Mouse (Mus musculus): ENCODE data around the gene Rab11a. TPM values are rescaled to one million over a fixed set of nuclear protein-coding genes. Genes with fewer than 3 reads are reported as not detected.
A peak's percentile ranks its signal among the peaks of the same experiment; 100 is the strongest.

The Rab11a gene
- 441 and 466 TPM in 2 replicates for polyA plus RNA-seq (2015; fragmentation: Nextera tagmentation; extraction: Ambion mirVana)

DNA sequence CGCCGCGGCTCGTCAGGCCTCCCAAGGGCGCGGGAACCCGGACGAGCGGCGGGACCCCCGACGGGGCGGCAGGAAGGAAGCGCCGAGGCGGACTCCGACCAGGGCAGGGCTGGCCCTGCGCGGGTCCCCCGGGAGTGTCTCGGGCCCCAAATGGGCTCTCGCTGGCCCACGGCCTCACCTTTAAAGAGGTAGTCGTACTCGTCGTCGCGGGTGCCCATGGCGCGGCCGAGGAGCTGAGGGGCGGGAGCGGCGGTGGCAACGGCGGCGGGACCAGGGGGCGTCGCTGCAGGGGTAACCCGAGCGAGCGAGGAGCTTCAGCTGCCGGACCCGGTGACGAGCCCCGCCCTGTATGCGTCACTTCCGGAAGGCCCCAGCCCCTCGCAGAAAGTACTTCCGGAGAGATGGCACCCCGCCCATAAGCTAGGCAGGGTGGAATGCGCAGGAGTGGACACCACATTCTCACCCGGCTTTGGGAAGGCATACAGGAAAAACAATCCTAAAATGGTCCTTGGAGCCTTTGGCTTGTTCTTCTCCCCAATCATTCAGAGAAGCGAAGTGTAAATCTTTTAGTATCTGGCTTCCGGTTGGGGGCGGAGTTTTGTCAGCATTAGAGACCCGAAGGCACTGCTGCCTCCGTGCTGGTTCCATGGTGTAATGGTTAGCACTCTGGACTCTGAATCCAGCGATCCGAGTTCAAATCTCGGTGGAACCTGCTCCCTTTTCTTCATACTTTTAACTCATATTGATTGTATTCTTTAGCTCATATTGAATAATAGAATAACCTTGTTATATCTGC, at the start of gene Rab11a:
Gene Rab11a, minus strand, starts transcription at position 353 of the 796 bp plus-strand sequence.
- H3K27me3 ChIP-seq (replicated peaks; ENCODE audit: control insufficient read depth, insufficient read depth, low read length), result no peaks in the 10 kb centered on the region
- peak within 1 kb of the TSS; percentile 99 for H3K4me3 ChIP-seq (ENCODE audit: low read length)
- under 1% methylated on average over 60 of the region's 61 CpGs for WGBS
- ATAC-seq, result peak; percentile 97
- H3K9ac ChIP-seq (ENCODE audit: low read depth, low read length), result peak within 1 kb of the TSS; percentile 93
- H3K36me3 ChIP-seq (ENCODE audit: control insufficient read depth, insufficient read depth, low read length), result no peaks in the 10 kb centered on the region
- peak within 1 kb of the TSS; percentile 96 for H3K27ac ChIP-seq (ENCODE audit: low read depth, low read length)
- no peaks in the 10 kb centered on the region for H3K9me3 ChIP-seq (ENCODE audit: control insufficient read depth, low read length)
- H3K4me2 ChIP-seq (ENCODE audit: low read length), result peak within 1 kb of the TSS; percentile 74
- H3K4me1 ChIP-seq (ENCODE audit: control insufficient read depth, insufficient read depth, low read depth, low read length), result peaks cover 9% of the 10 kb centered on the region

DNA sequence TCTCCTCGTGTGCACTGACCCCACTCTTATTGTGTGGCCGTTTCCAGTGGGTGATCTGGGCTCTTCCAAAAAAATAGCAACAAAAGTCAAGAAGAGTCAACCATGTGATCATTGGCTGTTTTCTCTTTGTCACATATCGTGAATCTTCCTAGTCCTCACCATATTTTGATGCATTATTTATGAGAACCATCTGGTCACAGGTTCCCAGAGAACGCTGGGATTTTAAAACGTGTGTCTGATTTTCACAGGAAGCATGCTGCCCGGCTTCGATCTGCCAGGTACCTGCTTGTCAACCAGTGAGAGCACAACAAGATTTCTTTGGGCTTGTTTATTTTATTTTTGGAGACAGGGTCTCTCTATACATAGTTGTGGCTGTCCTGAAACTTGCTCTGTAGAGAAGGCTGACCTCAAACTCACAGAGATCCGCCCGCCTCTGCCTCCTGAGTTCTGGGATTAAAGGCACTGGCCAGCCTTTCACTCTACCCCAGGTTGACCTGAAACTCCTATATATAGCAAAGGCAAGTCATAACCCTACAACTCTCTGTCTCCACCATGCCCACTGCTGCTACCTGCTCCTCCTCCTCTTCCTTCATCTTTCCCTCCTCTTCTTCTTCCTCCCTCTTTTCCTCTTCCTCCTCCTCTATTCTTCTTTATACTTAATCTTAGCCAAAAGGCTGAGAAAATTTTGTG, 48.8 kb upstream of the Rab11a start:
- no peaks in the 10 kb centered on the region for H3K9me3 ChIP-seq (ENCODE audit: control insufficient read depth, low read length)
- no peak overlapping the region for H3K4me3 ChIP-seq (ENCODE audit: low read length)
- H3K27me3 ChIP-seq (replicated peaks; ENCODE audit: control insufficient read depth, insufficient read depth, low read length), result no peaks in the 10 kb centered on the region
- H3K27ac ChIP-seq (ENCODE audit: low read depth, low read length), result no peak overlapping the region
- ATAC-seq, result no peak
- WGBS, result 73% methylated on average over 9 of the region's 9 CpGs
- H3K4me2 ChIP-seq (ENCODE audit: low read length), result no peak overlapping the region
- H3K36me3 ChIP-seq (ENCODE audit: control insufficient read depth, insufficient read depth, low read length), result no peaks in the 10 kb centered on the region
- H3K4me1 ChIP-seq (ENCODE audit: control insufficient read depth, insufficient read depth, low read depth, low read length), result no peaks in the 10 kb centered on the region
- no peak overlapping the region for H3K9ac ChIP-seq (ENCODE audit: low read depth, low read length)

DNA sequence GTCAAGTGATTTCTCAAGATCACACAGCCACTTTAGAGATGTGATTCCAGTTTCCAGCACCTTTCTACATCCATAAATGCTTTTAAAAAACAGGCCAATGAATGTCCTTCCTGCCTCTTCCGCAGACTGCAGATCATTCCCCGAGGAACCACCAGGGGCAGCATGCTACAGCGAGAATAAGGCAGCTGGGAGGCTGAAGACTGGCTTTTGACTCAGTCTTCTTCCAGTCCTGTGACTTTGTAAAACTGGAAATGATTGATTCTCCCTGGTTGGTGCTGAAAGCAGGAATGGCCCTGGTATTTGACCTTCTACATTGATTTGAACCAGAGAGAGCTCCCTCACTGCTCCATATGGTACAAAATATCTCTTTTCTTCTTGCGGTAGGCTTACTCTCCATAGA, 47.3 kb upstream of the Rab11a start:
- no peak for ATAC-seq
- WGBS, result 36% methylated on average over 4 of the region's 4 CpGs
- H3K27ac ChIP-seq (ENCODE audit: low read depth, low read length), result no peak overlapping the region
- H3K27me3 ChIP-seq (replicated peaks; ENCODE audit: control insufficient read depth, insufficient read depth, low read length), result no peaks in the 10 kb centered on the region
- no peak overlapping the region for H3K4me2 ChIP-seq (ENCODE audit: low read length)
- no peaks in the 10 kb centered on the region for H3K9me3 ChIP-seq (ENCODE audit: control insufficient read depth, low read length)
- no peaks in the 10 kb centered on the region for H3K4me1 ChIP-seq (ENCODE audit: control insufficient read depth, insufficient read depth, low read depth, low read length)
- H3K36me3 ChIP-seq (ENCODE audit: control insufficient read depth, insufficient read depth, low read length), result no peaks in the 10 kb centered on the region
- H3K9ac ChIP-seq (ENCODE audit: low read depth, low read length), result no peak overlapping the region
- no peak overlapping the region for H3K4me3 ChIP-seq (ENCODE audit: low read length)

DNA sequence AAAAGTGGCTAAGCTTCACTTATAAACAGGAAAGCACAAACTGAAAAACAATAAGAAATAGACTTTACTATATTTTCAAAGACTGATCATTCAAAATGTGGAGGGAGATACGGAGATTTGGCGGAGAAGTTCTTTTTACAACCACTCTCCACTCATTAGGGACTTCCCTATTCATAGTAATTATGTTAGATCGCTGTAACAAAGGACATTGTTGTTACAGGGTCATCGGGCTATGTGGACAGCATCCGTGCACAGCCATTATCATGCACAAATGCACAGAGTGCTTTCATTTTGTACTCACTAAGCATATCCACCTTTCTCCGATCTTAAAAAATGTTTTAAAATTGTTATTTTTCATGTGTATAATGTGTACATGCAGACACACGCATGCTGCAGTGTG, 46.0 kb upstream of the Rab11a start:
- WGBS, result 63% methylated on average over 7 of the region's 7 CpGs

DNA sequence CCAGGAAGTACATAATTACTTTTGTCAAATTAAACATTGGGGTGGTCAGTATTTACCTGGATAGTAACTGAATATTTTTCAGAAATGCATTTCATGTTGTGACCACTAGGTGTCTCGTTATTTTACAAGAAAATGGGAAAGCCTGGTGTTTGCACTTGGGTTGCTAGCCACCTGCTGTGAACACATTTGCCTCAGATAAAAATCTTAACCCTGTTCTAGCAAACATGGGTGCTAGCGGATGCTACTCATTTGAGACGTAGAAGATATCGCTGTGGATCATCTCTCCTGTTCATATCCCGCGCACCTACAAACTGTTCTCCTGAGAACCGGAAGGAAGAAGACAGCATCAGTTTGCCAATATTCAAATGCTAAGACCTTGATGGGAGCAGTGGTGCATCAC, 42.1 kb upstream of the Rab11a start:
- no peak overlapping the region for H3K27ac ChIP-seq (ENCODE audit: low read depth, low read length)
- H3K4me2 ChIP-seq (ENCODE audit: low read length), result no peak overlapping the region
- H3K36me3 ChIP-seq (ENCODE audit: control insufficient read depth, insufficient read depth, low read length), result no peaks in the 10 kb centered on the region
- H3K4me3 ChIP-seq (ENCODE audit: low read length), result no peak overlapping the region
- H3K4me1 ChIP-seq (ENCODE audit: control insufficient read depth, insufficient read depth, low read depth, low read length), result peaks cover 2% of the 10 kb centered on the region
- no peaks in the 10 kb centered on the region for H3K27me3 ChIP-seq (replicated peaks; ENCODE audit: control insufficient read depth, insufficient read depth, low read length)
- H3K9me3 ChIP-seq (ENCODE audit: control insufficient read depth, low read length), result no peaks in the 10 kb centered on the region
- no peak for ATAC-seq
- 45% methylated on average over 7 of the region's 7 CpGs for WGBS
- no peak overlapping the region for H3K9ac ChIP-seq (ENCODE audit: low read depth, low read length)

More for the DNA sequence above, 46.0 kb upstream of the Rab11a start:
- Histone ChIP-seq H3K36me3 (ENCODE audit: control insufficient read depth, insufficient read depth, low read length) (no peaks in the 10 kb centered on the region), H3K4me3 (ENCODE audit: low read length) (no peak overlapping the region), H3K9me3 (ENCODE audit: control insufficient read depth, low read length) (no peaks in the 10 kb centered on the region), H3K27me3 (replicated peaks; ENCODE audit: control insufficient read depth, insufficient read depth, low read length) (no peaks in the 10 kb centered on the region), H3K4me1 (ENCODE audit: control insufficient read depth, insufficient read depth, low read depth, low read length) (no peaks in the 10 kb centered on the region), H3K9ac (ENCODE audit: low read depth, low read length) (no peak overlapping the region), H3K4me2 (ENCODE audit: low read length) (no peak overlapping the region), H3K27ac (ENCODE audit: low read depth, low read length) (no peak overlapping the region)
- ATAC-seq, result no peak

DNA sequence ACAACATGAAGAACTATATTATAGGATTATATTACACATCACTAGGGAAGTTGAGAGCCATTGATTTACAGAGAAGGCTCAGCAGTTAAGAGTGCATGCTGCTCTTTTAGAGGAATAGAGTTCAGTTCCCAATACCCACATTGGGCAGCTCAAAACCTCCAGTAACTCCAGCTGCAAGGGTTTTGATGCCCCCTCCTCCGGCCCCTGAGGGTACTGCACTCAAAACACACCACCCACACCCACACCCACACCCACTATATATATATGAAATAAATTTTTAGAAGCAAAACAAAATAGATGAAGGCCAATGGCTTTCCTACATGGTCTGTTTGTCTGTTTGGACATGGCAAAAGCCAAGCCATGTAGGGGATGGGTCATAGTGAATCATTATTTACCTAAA, 40.6 kb upstream of the Rab11a start:
- no peak overlapping the region for H3K9ac ChIP-seq (ENCODE audit: low read depth, low read length)
- no peaks in the 10 kb centered on the region for H3K9me3 ChIP-seq (ENCODE audit: control insufficient read depth, low read length)
- no peak overlapping the region for H3K4me3 ChIP-seq (ENCODE audit: low read length)
- peaks cover 7% of the 10 kb centered on the region for H3K4me1 ChIP-seq (ENCODE audit: control insufficient read depth, insufficient read depth, low read depth, low read length)
- no peak overlapping the region for H3K4me2 ChIP-seq (ENCODE audit: low read length)
- no peak overlapping the region for H3K27ac ChIP-seq (ENCODE audit: low read depth, low read length)
- H3K36me3 ChIP-seq (ENCODE audit: control insufficient read depth, insufficient read depth, low read length), result no peaks in the 10 kb centered on the region
- no peak for ATAC-seq
- WGBS, result 94% methylated on average over 1 of the region's 1 CpGs
- no peaks in the 10 kb centered on the region for H3K27me3 ChIP-seq (replicated peaks; ENCODE audit: control insufficient read depth, insufficient read depth, low read length)

DNA sequence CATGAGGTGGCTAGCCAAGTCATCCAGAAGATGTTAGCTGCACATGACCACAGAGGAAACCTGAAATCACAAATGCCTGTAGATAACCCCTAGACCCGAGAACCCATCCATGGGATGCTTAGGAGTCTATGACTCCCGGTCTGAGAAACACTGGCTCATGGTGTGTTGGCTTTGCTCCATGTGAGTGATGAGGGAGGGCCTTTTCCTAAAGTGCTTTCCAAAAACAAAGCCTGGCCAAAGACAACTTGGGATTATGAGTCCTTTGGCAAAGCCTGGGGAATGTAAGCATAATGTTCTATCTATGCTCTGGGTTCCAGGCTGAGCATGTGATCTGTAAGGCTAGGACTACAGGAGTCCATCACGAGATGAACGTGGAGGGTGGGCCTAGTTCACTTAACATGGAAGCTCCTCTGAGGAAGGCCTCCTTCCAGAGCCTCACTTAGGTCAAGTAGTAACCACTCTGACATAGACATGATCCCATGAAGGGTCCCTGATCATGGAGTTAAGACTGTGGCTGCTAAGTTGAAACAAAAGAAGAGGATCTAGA, 40.0 kb upstream of the Rab11a start:
- Histone ChIP-seq H3K36me3 (ENCODE audit: control insufficient read depth, insufficient read depth, low read length) (no peaks in the 10 kb centered on the region), H3K4me1 (ENCODE audit: control insufficient read depth, insufficient read depth, low read depth, low read length) (peaks cover 7% of the 10 kb centered on the region), H3K27me3 (replicated peaks; ENCODE audit: control insufficient read depth, insufficient read depth, low read length) (no peaks in the 10 kb centered on the region), H3K4me2 (ENCODE audit: low read length) (no peak overlapping the region), H3K9me3 (ENCODE audit: control insufficient read depth, low read length) (no peaks in the 10 kb centered on the region), H3K4me3 (ENCODE audit: low read length) (no peak overlapping the region), H3K9ac (ENCODE audit: low read depth, low read length) (no peak overlapping the region), H3K27ac (ENCODE audit: low read depth, low read length) (no peak overlapping the region)
- no peak for ATAC-seq
- 83% methylated on average over 4 of the region's 4 CpGs for WGBS

DNA sequence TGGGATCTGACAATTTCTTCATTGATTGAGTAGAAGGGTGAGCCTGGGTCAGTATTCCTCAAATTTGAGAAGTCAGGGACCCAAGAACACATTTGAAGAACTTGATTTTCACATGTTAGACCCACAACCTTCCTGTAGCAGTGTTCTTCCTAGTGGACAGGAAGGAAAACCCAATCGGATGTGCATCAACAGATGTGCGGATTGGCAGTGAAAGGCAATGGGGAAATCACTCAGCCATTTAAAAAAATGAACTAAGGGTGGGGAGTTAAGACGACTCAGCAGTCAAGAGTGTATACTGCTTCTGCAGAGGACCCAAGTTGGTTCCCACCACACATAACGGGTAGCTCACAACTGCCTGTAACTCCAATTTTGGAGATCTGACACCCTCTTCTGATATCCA, 37.9 kb upstream of the Rab11a start:
- Histone ChIP-seq H3K27me3 (replicated peaks; ENCODE audit: control insufficient read depth, insufficient read depth, low read length) (no peaks in the 10 kb centered on the region), H3K27ac (ENCODE audit: low read depth, low read length) (no peak overlapping the region), H3K4me2 (ENCODE audit: low read length) (no peak overlapping the region), H3K9me3 (ENCODE audit: control insufficient read depth, low read length) (no peaks in the 10 kb centered on the region), H3K4me1 (ENCODE audit: control insufficient read depth, insufficient read depth, low read depth, low read length) (peaks cover 9% of the 10 kb centered on the region), H3K36me3 (ENCODE audit: control insufficient read depth, insufficient read depth, low read length) (no peaks in the 10 kb centered on the region), H3K4me3 (ENCODE audit: low read length) (no peak overlapping the region), H3K9ac (ENCODE audit: low read depth, low read length) (no peak overlapping the region)
- WGBS, result 91% methylated on average over 4 of the region's 4 CpGs
- ATAC-seq, result no peak

DNA sequence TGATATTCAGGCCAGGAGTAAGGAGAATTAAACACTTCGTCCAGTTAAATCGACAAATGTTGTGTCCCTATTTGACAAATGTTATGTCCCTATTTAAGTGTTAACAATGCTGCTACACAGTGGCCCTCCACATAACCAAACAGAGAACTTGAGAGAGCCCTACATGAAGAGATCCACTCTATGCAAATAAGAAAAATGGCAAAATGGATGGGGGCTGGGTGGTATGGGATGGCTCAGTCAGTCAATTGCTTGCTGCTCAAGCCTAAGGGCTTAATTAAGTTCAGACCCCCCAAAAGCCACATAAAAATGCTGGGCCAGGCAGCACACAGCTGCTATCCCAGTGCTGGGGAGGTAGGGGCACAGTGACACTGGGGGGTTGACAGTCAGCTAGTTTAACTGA, 37.3 kb upstream of the Rab11a start:
- no peak overlapping the region for H3K4me2 ChIP-seq (ENCODE audit: low read length)
- no peak overlapping the region; the same call in 1 of the 2 replicates for H3K9ac ChIP-seq (ENCODE audit: low read depth, low read length)
- no peaks in the 10 kb centered on the region for H3K9me3 ChIP-seq (ENCODE audit: control insufficient read depth, low read length)
- peak overlapping the region; percentile 82 for H3K27ac ChIP-seq (ENCODE audit: low read depth, low read length)
- WGBS, result 35% methylated on average over 2 of the region's 2 CpGs
- no peak overlapping the region for H3K4me3 ChIP-seq (ENCODE audit: low read length)
- no peaks in the 10 kb centered on the region for H3K27me3 ChIP-seq (replicated peaks; ENCODE audit: control insufficient read depth, insufficient read depth, low read length)
- no peaks in the 10 kb centered on the region for H3K36me3 ChIP-seq (ENCODE audit: control insufficient read depth, insufficient read depth, low read length)
- ATAC-seq, result peak; percentile 34; the same call in 1 of the 2 replicates
- peaks cover 9% of the 10 kb centered on the region for H3K4me1 ChIP-seq (ENCODE audit: control insufficient read depth, insufficient read depth, low read depth, low read length)
